Mouse (Mus musculus) retina, adult 2 months (tissue): ENCODE results near the gene Rabl3.

Source experiments
- DNase-seq: peaks from one replicate; pipeline ENCODE4 v3.0.0-alpha.2; 2012; ENCODE audit warnings: low read depth, low spot score

Gene Rabl3

GRCm38 (mm10) chr16:37591551-37591950 is 51.9 kb downstream of the Rabl3 start:
- no peak for DNase-seq

GRCm38 (mm10) chr16:37597412-37597811 is 57.7 kb downstream of the Rabl3 start:
- DNase-seq: no peak

- no peak for DNase-seq
Observed at GRCm38 (mm10) chr16:37598463-37598862, 58.8 kb downstream of the Rabl3 start.

GRCm38 (mm10) chr16:37599326-37599725 is 59.6 kb downstream of the Rabl3 start:
- no peak for DNase-seq

GRCm38 (mm10) chr16:37603431-37603830 is 63.7 kb downstream of the Rabl3 start:
- no peak for DNase-seq

GRCm38 (mm10) chr16:37604243-37604642 is 64.6 kb downstream of the Rabl3 start:
- no peak for DNase-seq

- no peak for DNase-seq
Observed at GRCm38 (mm10) chr16:37610333-37610732, 70.6 kb downstream of the Rabl3 start.

- no peak for DNase-seq
Observed at GRCm38 (mm10) chr16:37611072-37611471, 71.4 kb downstream of the Rabl3 start.

GRCm38 (mm10) chr16:37612013-37612412 is 72.3 kb downstream of the Rabl3 start:
- no peak for DNase-seq

GRCm38 (mm10) chr16:37614540-37614939 is 74.9 kb downstream of the Rabl3 start:
- no peak for DNase-seq

- DNase-seq: no peak
Observed at GRCm38 (mm10) chr16:37615429-37615828, 75.7 kb downstream of the Rabl3 start.

GRCm38 (mm10) chr16:37616104-37616503 is 76.4 kb downstream of the Rabl3 start:
- no peak for DNase-seq

- no peak for DNase-seq
Observed at GRCm38 (mm10) chr16:37617695-37618094, 78.0 kb downstream of the Rabl3 start.
